ENCODE assay signal across 9 mouse cellular contexts in the genomic region with DNA sequence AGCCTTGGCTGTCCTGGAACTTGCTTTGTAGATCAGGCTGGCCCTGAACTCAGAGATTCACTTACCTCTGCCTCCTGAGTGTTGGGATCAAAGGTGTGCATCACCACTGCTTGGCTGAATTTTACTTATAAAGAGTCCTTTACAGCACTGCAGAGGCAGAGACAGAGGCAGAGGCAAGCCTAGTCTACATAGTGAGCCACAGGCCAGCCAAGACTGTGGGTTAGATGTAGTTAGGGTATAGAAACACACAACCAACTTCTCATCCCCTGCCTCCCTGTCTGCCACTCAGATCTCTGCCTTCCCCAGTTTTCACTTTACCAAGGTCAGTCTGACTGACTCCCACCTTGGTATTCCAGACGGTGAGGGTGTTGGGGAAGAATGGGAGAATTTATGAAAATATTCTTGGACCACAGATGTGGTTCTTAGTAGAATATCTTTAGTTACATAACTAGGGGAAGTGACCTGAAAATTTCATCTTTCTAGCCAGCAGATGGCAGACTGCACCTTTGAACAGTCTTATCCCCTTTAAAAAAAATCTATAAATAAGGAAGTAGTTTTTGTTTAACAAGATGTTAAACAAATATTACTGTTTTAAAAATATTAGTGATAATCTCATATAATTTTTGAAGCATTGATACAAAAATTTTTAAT.
DNase-seq lines count a peak whose midpoint lies in the region; ATAC-seq and TF ChIP-seq lines count a peak whose summit lies in the region.
"Had no signal": no experiment of that assay in that cellular context is flagged by ENCODE, and none has a peak within 500 bp of the region (broad histone marks: within the 10 kb centered on the region; RNA-seq: fewer than 3 reads in every experiment).

No protein-coding gene starts in this region.

- peaks cover 14% of the 10 kb centered on the region for H3K4me1 ChIP-seq in heart, embryonic 12.5 days (replicated peaks)

- WGBS in heart, embryonic 12.5 days, result 53% methylated on average over 1 of the region's 1 CpGs

- H3K4me3 ChIP-seq in heart, embryonic 12.5 days, result no peak overlapping the region
- H3K4me3 ChIP-seq in left cerebral cortex, adult 2 months, result no peak overlapping the region
- H3K4me3 ChIP-seq: myocyte had no signal

- H3K36me3 ChIP-seq in heart, embryonic 12.5 days, result no peaks in the 10 kb centered on the region

- peak; percentile 70 for TF ChIP-seq CTCF in left cerebral cortex, adult 2 months (IDR thresholded peaks at IDR 0.05)

- no peaks in the 10 kb centered on the region for H3K9me3 ChIP-seq in heart, embryonic 12.5 days (replicated peaks)

- intact Hi-C loops in left cerebral cortex, adult 2 months (cut with DNase I), result loop anchor here (5.0 kb wide), 1 partner anchor 131 kb away; no protein-coding TSS in a partner anchor

- no peaks in the 10 kb centered on the region for H3K27me3 ChIP-seq in heart, embryonic 12.5 days (replicated peaks)

- DNase-seq in heart, adult 18-20 months, result peak; percentile 21 to 35
- DNase-seq in right cerebral cortex, adult 18-20 months, result peak; percentile 48
- no peak for DNase-seq in right cerebral cortex, postnatal 25 days
- DNase-seq in c-Kit-positive CD71-positive TER-119-negative erythroid progenitor cells, embryonic 14.5 days (ENCODE audit: low read depth), result peak; percentile 23
- DNase-seq in left cerebral cortex, adult 2 months (ENCODE audit: extremely low spot score in 1 of 2, low spot score in 2 of 2), result no peak
- no peak for DNase-seq in urinary bladder, postnatal 10 days (ENCODE audit: low spot score)
- DNase-seq in gastrocnemius, postnatal 10 days, result no peak

- no peak overlapping the region for H3K9ac ChIP-seq in heart, embryonic 12.5 days

- no peak overlapping the region for H3K4me2 ChIP-seq in heart, embryonic 12.5 days

- no peak for ATAC-seq in heart, embryonic 12.5 days (ENCODE audit: insufficient number of reproducible peaks, low FRiP score)

- H3K27ac ChIP-seq in heart, embryonic 12.5 days (ENCODE audit: poor library complexity, severe bottlenecking), result no peak overlapping the region
- peak overlapping the region; percentile 56 for H3K27ac ChIP-seq in left cerebral cortex, adult 2 months

Comparison
In these comparisons a context has a peak if more than half of its experiments do, and no peak if none do; other contexts are left out.
1. DNase-seq: peak in heart, adult 18-20 months (2 of 2), right cerebral cortex, adult 18-20 months (single experiment) and c-Kit-positive CD71-positive TER-119-negative erythroid progenitor cells, embryonic 14.5 days (single experiment); none in right cerebral cortex, postnatal 25 days (single experiment), left cerebral cortex, adult 2 months (0 of 2), urinary bladder, postnatal 10 days (single experiment) and gastrocnemius, postnatal 10 days (single experiment).